Mouse (Mus musculus): Measurements from ENCODE around the gene Tbx2. TPM values are rescaled to one million over a fixed set of nuclear protein-coding genes. Genes with fewer than 3 reads are reported as not detected.

The Tbx2 gene
- polyA plus RNA-seq (2016; fragmentation: Nextera tagmentation; extraction: Ambion mirVana): 0.81 and 1.0 TPM in 2 replicates

GRCm38 (mm10) chr11:85832231-85832924 lies at the start of gene Tbx2:
Tbx2 (plus strand) TSS chr11:85832551.
- Histone ChIP-seq H3K9me3 (no peaks in the 10 kb centered on the region), H3K4me1 (peaks cover 47% of the 10 kb centered on the region), H3K4me3 (replicated peaks) (peak within 1 kb of the TSS; percentile 44), H3K9ac (peak within 1 kb of the TSS; percentile 50), H3K27me3 (peaks cover 98% of the 10 kb centered on the region), H3K36me3 (replicated peaks) (no peaks in the 10 kb centered on the region), H3K4me2 (peak within 1 kb of the TSS; percentile 68), H3K27ac (no peak within 1 kb of the TSS)
- under 1% methylated on average over 46 of the region's 52 CpGs for WGBS
- ATAC-seq (ENCODE audit: low FRiP score): no peak

GRCm38 (mm10) chr11:85786113-85786718 lies 46.1 kb upstream of the Tbx2 start:
- no peaks in the 10 kb centered on the region for H3K36me3 ChIP-seq (replicated peaks)
- H3K9ac ChIP-seq: no peak overlapping the region
- H3K4me2 ChIP-seq: no peak overlapping the region
- peaks cover 14% of the 10 kb centered on the region; the same call in 1 of the 2 replicates for H3K27me3 ChIP-seq
- H3K4me1 ChIP-seq: peaks cover 5% of the 10 kb centered on the region; the same call in 1 of the 2 replicates
- no peak overlapping the region for H3K4me3 ChIP-seq (replicated peaks)
- ATAC-seq (ENCODE audit: low FRiP score): no peak
- WGBS: 75% methylated on average over 3 of the region's 3 CpGs
- H3K9me3 ChIP-seq: no peaks in the 10 kb centered on the region
- no peak overlapping the region for H3K27ac ChIP-seq

- Histone ChIP-seq H3K9me3 (no peaks in the 10 kb centered on the region), H3K9ac (no peak overlapping the region), H3K4me2 (no peak overlapping the region), H3K27ac (no peak overlapping the region), H3K4me3 (replicated peaks) (no peak overlapping the region), H3K27me3 (peaks cover 22% of the 10 kb centered on the region; the same call in 1 of the 2 replicates), H3K36me3 (replicated peaks) (no peaks in the 10 kb centered on the region), H3K4me1 (peaks cover 5% of the 10 kb centered on the region; the same call in 1 of the 2 replicates)
- ATAC-seq (ENCODE audit: low FRiP score): no peak
- 92% methylated on average over 7 of the region's 7 CpGs for WGBS
Measured at GRCm38 (mm10) chr11:85789750-85790149, 42.6 kb upstream of the Tbx2 start.

- Histone ChIP-seq H3K36me3 (replicated peaks) (no peaks in the 10 kb centered on the region), H3K4me3 (replicated peaks) (no peak overlapping the region), H3K27ac (no peak overlapping the region), H3K27me3 (peaks cover 19% of the 10 kb centered on the region; the same call in 1 of the 2 replicates), H3K4me2 (no peak overlapping the region), H3K4me1 (peaks cover 5% of the 10 kb centered on the region; the same call in 1 of the 2 replicates), H3K9me3 (no peaks in the 10 kb centered on the region), H3K9ac (no peak overlapping the region)
- no peak for ATAC-seq (ENCODE audit: low FRiP score)
- 72% methylated on average over 2 of the region's 2 CpGs for WGBS
Measured at GRCm38 (mm10) chr11:85790267-85790666, 42.1 kb upstream of the Tbx2 start.

GRCm38 (mm10) chr11:85791212-85791611 lies 41.1 kb upstream of the Tbx2 start:
- Histone ChIP-seq H3K9me3 (no peaks in the 10 kb centered on the region), H3K4me1 (no peaks in the 10 kb centered on the region), H3K4me2 (no peak overlapping the region), H3K4me3 (replicated peaks) (no peak overlapping the region), H3K9ac (no peak overlapping the region), H3K27ac (no peak overlapping the region), H3K27me3 (peaks cover 19% of the 10 kb centered on the region; the same call in 1 of the 2 replicates), H3K36me3 (replicated peaks) (no peaks in the 10 kb centered on the region)
- WGBS: 85% methylated on average over 1 of the region's 1 CpGs
- ATAC-seq (ENCODE audit: low FRiP score): no peak

- Histone ChIP-seq H3K4me2 (no peak overlapping the region), H3K27ac (no peak overlapping the region), H3K36me3 (replicated peaks) (no peaks in the 10 kb centered on the region), H3K9me3 (no peaks in the 10 kb centered on the region), H3K4me3 (replicated peaks) (no peak overlapping the region), H3K4me1 (no peaks in the 10 kb centered on the region), H3K9ac (no peak overlapping the region), H3K27me3 (peaks cover 19% of the 10 kb centered on the region; the same call in 1 of the 2 replicates)
- WGBS: 69% methylated on average over 12 of the region's 12 CpGs
- ATAC-seq (ENCODE audit: low FRiP score): no peak
Measured at GRCm38 (mm10) chr11:85792534-85793215, 39.7 kb upstream of the Tbx2 start.

GRCm38 (mm10) chr11:85799456-85799855 lies 32.9 kb upstream of the Tbx2 start:
- no peak overlapping the region for H3K4me3 ChIP-seq (replicated peaks)
- no peak overlapping the region for H3K4me2 ChIP-seq
- no peaks in the 10 kb centered on the region for H3K9me3 ChIP-seq
- 0 out of 2 replicates have a peak, but pooled peaks cover 3% of the 10 kb centered on the region for H3K27me3 ChIP-seq
- H3K27ac ChIP-seq: no peak overlapping the region
- no peaks in the 10 kb centered on the region for H3K4me1 ChIP-seq
- 91% methylated on average over 4 of the region's 4 CpGs for WGBS
- no peak for ATAC-seq (ENCODE audit: low FRiP score)
- H3K9ac ChIP-seq: no peak overlapping the region
- no peaks in the 10 kb centered on the region for H3K36me3 ChIP-seq (replicated peaks)

- Histone ChIP-seq H3K36me3 (replicated peaks) (no peaks in the 10 kb centered on the region), H3K27me3 (0 out of 2 replicates have a peak, but pooled peaks cover 3% of the 10 kb centered on the region), H3K27ac (no peak overlapping the region), H3K4me1 (no peaks in the 10 kb centered on the region), H3K9me3 (no peaks in the 10 kb centered on the region), H3K9ac (no peak overlapping the region), H3K4me3 (replicated peaks) (no peak overlapping the region), H3K4me2 (no peak overlapping the region)
- WGBS: 82% methylated on average over 19 of the region's 19 CpGs
- no peak for ATAC-seq (ENCODE audit: low FRiP score)
Measured at GRCm38 (mm10) chr11:85799856-85800255, 32.5 kb upstream of the Tbx2 start.

- no peak for ATAC-seq (ENCODE audit: low FRiP score)
- no peak overlapping the region for H3K4me2 ChIP-seq
Measured at GRCm38 (mm10) chr11:85800380-85800779, 32.0 kb upstream of the Tbx2 start.

GRCm38 (mm10) chr11:85804048-85804447 lies 28.3 kb upstream of the Tbx2 start:
- Histone ChIP-seq H3K4me2 (no peak overlapping the region), H3K9me3 (no peaks in the 10 kb centered on the region), H3K4me3 (replicated peaks) (no peak overlapping the region), H3K27me3 (peaks cover 9% of the 10 kb centered on the region; the same call in 1 of the 2 replicates), H3K9ac (no peak overlapping the region), H3K36me3 (replicated peaks) (no peaks in the 10 kb centered on the region), H3K27ac (no peak overlapping the region), H3K4me1 (no peaks in the 10 kb centered on the region)
- 84% methylated on average over 5 of the region's 5 CpGs for WGBS
- no peak for ATAC-seq (ENCODE audit: low FRiP score)

More at GRCm38 (mm10) chr11:85800380-85800779, 32.0 kb upstream of the Tbx2 start:
- no peak overlapping the region for H3K9ac ChIP-seq
- H3K4me3 ChIP-seq (replicated peaks): no peak overlapping the region
- 89% methylated on average over 11 of the region's 11 CpGs for WGBS
- no peak overlapping the region for H3K27ac ChIP-seq
- no peaks in the 10 kb centered on the region for H3K9me3 ChIP-seq
- H3K36me3 ChIP-seq (replicated peaks): no peaks in the 10 kb centered on the region
- peaks cover 5% of the 10 kb centered on the region; the same call in 1 of the 2 replicates for H3K27me3 ChIP-seq
- H3K4me1 ChIP-seq: no peaks in the 10 kb centered on the region

GRCm38 (mm10) chr11:85805779-85806178 lies 26.6 kb upstream of the Tbx2 start:
- Histone ChIP-seq H3K4me3 (replicated peaks) (no peak overlapping the region), H3K27me3 (peaks cover 15% of the 10 kb centered on the region; the same call in 1 of the 2 replicates), H3K27ac (no peak overlapping the region), H3K4me2 (no peak overlapping the region), H3K36me3 (replicated peaks) (no peaks in the 10 kb centered on the region), H3K4me1 (no peaks in the 10 kb centered on the region), H3K9me3 (no peaks in the 10 kb centered on the region), H3K9ac (no peak overlapping the region)
- 85% methylated on average over 1 of the region's 1 CpGs for WGBS
- no peak for ATAC-seq (ENCODE audit: low FRiP score)

- H3K4me1 ChIP-seq: no peaks in the 10 kb centered on the region
Measured at GRCm38 (mm10) chr11:85807353-85807752, 25.0 kb upstream of the Tbx2 start.

More at GRCm38 (mm10) chr11:85807353-85807752, 25.0 kb upstream of the Tbx2 start:
- H3K4me3 ChIP-seq (replicated peaks): no peak overlapping the region
- no peak overlapping the region for H3K9ac ChIP-seq
- H3K27me3 ChIP-seq: peaks cover 23% of the 10 kb centered on the region; the same call in 1 of the 2 replicates
- no peak overlapping the region for H3K27ac ChIP-seq
- H3K36me3 ChIP-seq (replicated peaks): no peaks in the 10 kb centered on the region
- no peak for ATAC-seq (ENCODE audit: low FRiP score)
- WGBS: 88% methylated on average over 11 of the region's 11 CpGs
- no peak overlapping the region for H3K4me2 ChIP-seq
- H3K9me3 ChIP-seq: no peaks in the 10 kb centered on the region

Measured in forebrain, embryonic 12.5 days (tissue).